Mouse (Mus musculus) midbrain, postnatal 0 days (tissue): ENCODE results near the gene Ugt1a9. TPM values are rescaled to one million over a fixed set of nuclear protein-coding genes. Genes with fewer than 3 reads are reported as not detected.
"Not testable (repeated sequence)": the region's sequence is repeated elsewhere in the genome, so short reads cannot be mapped to it uniquely, and the experiment has no call there.

Source experiments
- ATAC-seq: fragments of 200-750 bp; cut with Nextera tagmentation; 2 replicates; pipeline ENCODE4 v1.8.0; 2017; ENCODE audit warnings: moderate number of reproducible peaks, mild to moderate bottlenecking, moderate TSS enrichment, moderate library complexity; ENCODE audit not compliant: low FRiP score
- DNase-seq: peaks from one replicate; pipeline ENCODE4 v3.0.0-alpha.2; 2015; ENCODE audit warnings: low spot score
- H3K27ac ChIP-seq: fragments of 300-500 bp; sonication (generic); 2 replicates; pipeline ENCODE4 v1.5.1; 2014; ENCODE audit warnings: low read depth, mild to moderate bottlenecking, low read length, mixed read lengths
- H3K27me3 ChIP-seq: fragments of 300-500 bp; sonication (generic); 2 replicates; pipeline ENCODE4 v1.6.1; 2014; ENCODE audit warnings: low read length, control low read depth, mixed read lengths; ENCODE audit not compliant: insufficient read depth
- H3K36me3 ChIP-seq: fragments of 300-500 bp; sonication (generic); 2 replicates; pipeline ENCODE4 v1.6.1; 2014; ENCODE audit warnings: low read length, control low read depth, mixed read lengths; ENCODE audit not compliant: insufficient read depth
- H3K4me1 ChIP-seq: fragments of 300-500 bp; sonication (generic); 2 replicates; pipeline ENCODE4 v1.6.1; 2014; ENCODE audit warnings: mild to moderate bottlenecking, control low read depth, antibody characterized with exemption, low read length, mixed read lengths; ENCODE audit not compliant: insufficient read depth
- H3K4me2 ChIP-seq: fragments of 300-500 bp; sonication (generic); 2 replicates; pipeline ENCODE4 v1.6.1; 2014; ENCODE audit warnings: low read depth, mild to moderate bottlenecking, low read length, mixed read lengths; ENCODE audit not compliant: poor library complexity, severe bottlenecking
- H3K4me3 ChIP-seq: fragments of 300-500 bp; sonication (generic); 2 replicates; pipeline ENCODE4 v1.5.1; 2014; ENCODE audit warnings: low read depth, mild to moderate bottlenecking, low read length, moderate library complexity
- H3K9ac ChIP-seq: fragments of 300-500 bp; sonication (generic); replicated peaks from 2 replicates; pipeline ENCODE4 v1.6.1; 2014; ENCODE audit warnings: mild to moderate bottlenecking, low read length, moderate library complexity, mixed read lengths; ENCODE audit not compliant: poor library complexity, severe bottlenecking
- H3K9me3 ChIP-seq: fragments of 300-500 bp; sonication (generic); 2 replicates; pipeline ENCODE4 v1.6.1; 2016; ENCODE audit warnings: low read length, control low read depth
- CTCF ChIP-seq: IDR thresholded peaks from 2 replicates; pipeline ENCODE4 v1.5.1; 2016; ENCODE audit warnings: antibody characterized with exemption, mild to moderate bottlenecking
- WGBS: fragments of 180-500 bp; shearing (Covaris S2); extraction: QIAGEN DNeasy Blood & Tissue Kit; methylation state at CpG from one replicate; pipeline ENCODE4 v1.1.7; 2014; 5-methylcytosine and 5-hydroxymethylcytosine counted together
- polyA plus RNA-seq: library from polyadenylated mRNA; unstranded; fragments of >200 nt; fragmentation: Nextera tagmentation; extraction: Ambion mirVana; gene quantifications from 2 replicates; pipeline ENCODE4 v1.2.1, GENCODE M21; 2015
- total RNA-seq: library from RNA; depleted of rRNA; stranded (reverse); fragments of >200 nt; gene quantifications from 2 replicates; pipeline ENCODE4 v1.2.3, GENCODE M21; 2014

Gene Ugt1a9
- total and polyA plus RNA-seq, 2 experiments from 2014 or later: not detected

- DNase-seq (no peak), ATAC-seq (no peak)
- H3K9ac ChIP-seq: no peak overlapping the region
- H3K27ac ChIP-seq: no peak overlapping the region
- no peaks in the 10 kb centered on the region for H3K27me3 ChIP-seq
- no peak for TF ChIP-seq CTCF
- H3K4me2 ChIP-seq: no peak overlapping the region
- no peaks in the 10 kb centered on the region for H3K4me1 ChIP-seq
- no peaks in the 10 kb centered on the region for H3K36me3 ChIP-seq
- 73% methylated on average over 2 of the region's 2 CpGs for WGBS
- H3K4me3 ChIP-seq: no peak overlapping the region
- H3K9me3 ChIP-seq: no peaks in the 10 kb centered on the region
Measured at GRCm38 (mm10) chr1:88136646-88137045, 66.0 kb downstream of the Ugt1a9 start.

GRCm38 (mm10) chr1:88137264-88137663 is 66.7 kb downstream of the Ugt1a9 start:
- no peak overlapping the region for H3K27ac ChIP-seq
- H3K4me3 ChIP-seq: no peak overlapping the region
- 81% methylated on average over 3 of the region's 3 CpGs for WGBS
- no peak for TF ChIP-seq CTCF
- no peaks in the 10 kb centered on the region for H3K36me3 ChIP-seq
- H3K9ac ChIP-seq: no peak overlapping the region
- H3K9me3 ChIP-seq: no peaks in the 10 kb centered on the region
- ATAC-seq (no peak), DNase-seq (no peak)
- H3K4me1 ChIP-seq: no peaks in the 10 kb centered on the region
- H3K4me2 ChIP-seq: no peak overlapping the region
- H3K27me3 ChIP-seq: no peaks in the 10 kb centered on the region

- no peak for TF ChIP-seq CTCF
- Histone ChIP-seq H3K9ac (no peak overlapping the region), H3K9me3 (no peaks in the 10 kb centered on the region), H3K36me3 (no peaks in the 10 kb centered on the region), H3K4me2 (no peak overlapping the region), H3K27me3 (no peaks in the 10 kb centered on the region), H3K27ac (no peak overlapping the region), H3K4me3 (no peak overlapping the region), H3K4me1 (no peaks in the 10 kb centered on the region)
- DNase-seq (no peak), ATAC-seq (no peak)
- 97% methylated on average over 1 of the region's 1 CpGs for whole genome bisulfite sequencing
Measured at GRCm38 (mm10) chr1:88138145-88138544, 67.5 kb downstream of the Ugt1a9 start.

- not testable (repeated sequence) for H3K4me3 ChIP-seq, H3K27ac ChIP-seq, DNase-seq, H3K9ac ChIP-seq, ATAC-seq, H3K4me2 ChIP-seq, H3K9me3 ChIP-seq, H3K36me3 ChIP-seq, H3K4me1 ChIP-seq, H3K27me3 ChIP-seq
- 53% methylated on average over 1 of the region's 1 CpGs for WGBS
Measured at GRCm38 (mm10) chr1:88140492-88140891, 69.9 kb downstream of the Ugt1a9 start.

- not testable (repeated sequence) for ATAC-seq, H3K36me3 ChIP-seq, H3K4me3 ChIP-seq, H3K4me2 ChIP-seq, H3K27me3 ChIP-seq, H3K27ac ChIP-seq, H3K4me1 ChIP-seq, H3K9ac ChIP-seq, H3K9me3 ChIP-seq
- DNase-seq: peak; percentile 26
- TF ChIP-seq CTCF: peak; percentile 50
- WGBS: 3% methylated on average over 5 of the region's 5 CpGs
Measured at GRCm38 (mm10) chr1:88143966-88144675, 73.5 kb downstream of the Ugt1a9 start.

GRCm38 (mm10) chr1:88145278-88145677 is 74.7 kb downstream of the Ugt1a9 start:
- WGBS: 69% methylated on average over 2 of the region's 2 CpGs
- not testable (repeated sequence) for H3K27me3 ChIP-seq, H3K9ac ChIP-seq, ATAC-seq, H3K9me3 ChIP-seq, H3K4me1 ChIP-seq, H3K36me3 ChIP-seq, H3K4me2 ChIP-seq, H3K4me3 ChIP-seq, H3K27ac ChIP-seq
- TF ChIP-seq CTCF: peak; percentile 51
- peak; percentile 8 for DNase-seq
